Mouse (Mus musculus) adipocyte (in vitro differentiated cells): ENCODE measurements at regions not wholly inside any gene's neighbourhood (a gene's known extent, or its start where the extent isn't known, plus 50 kb on each side); places are given as distances from the start of the nearest gene placed in this dataset.
"Not testable (repeated sequence)": the region's sequence is repeated elsewhere in the genome, so short reads cannot be mapped to it uniquely, and the experiment has no call there.

Experiments
- DNase-seq: peaks from one replicate; pipeline ENCODE4 v3.0.0-alpha.2; 2016; ENCODE audit warnings: low spot score

DNA sequence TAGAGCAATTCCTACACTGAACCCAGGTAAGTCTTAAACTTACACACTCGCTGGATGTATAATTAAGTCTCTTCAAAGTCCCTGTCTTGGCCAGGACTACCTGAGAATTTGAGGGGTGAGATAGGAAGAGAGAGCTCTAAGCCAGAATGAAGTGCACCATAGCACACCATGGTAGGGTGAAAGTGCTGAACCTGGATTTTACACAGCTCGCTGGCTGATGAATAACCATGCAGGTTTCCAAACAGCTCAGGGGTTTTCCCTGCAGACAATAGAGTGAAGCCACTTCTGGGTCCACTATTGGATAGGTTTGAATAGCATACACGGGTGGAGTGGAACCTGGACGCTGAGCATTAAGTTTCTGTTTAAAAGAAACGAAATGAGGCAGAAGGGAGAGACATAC lies 180.7 kb upstream of the Plxna2 start:
- DNase-seq = no peak

GRCm38 (mm10) chr1:194435060-194435459 lies 183.0 kb upstream of the Plxna2 start:
- DNase-seq = no peak

DNA sequence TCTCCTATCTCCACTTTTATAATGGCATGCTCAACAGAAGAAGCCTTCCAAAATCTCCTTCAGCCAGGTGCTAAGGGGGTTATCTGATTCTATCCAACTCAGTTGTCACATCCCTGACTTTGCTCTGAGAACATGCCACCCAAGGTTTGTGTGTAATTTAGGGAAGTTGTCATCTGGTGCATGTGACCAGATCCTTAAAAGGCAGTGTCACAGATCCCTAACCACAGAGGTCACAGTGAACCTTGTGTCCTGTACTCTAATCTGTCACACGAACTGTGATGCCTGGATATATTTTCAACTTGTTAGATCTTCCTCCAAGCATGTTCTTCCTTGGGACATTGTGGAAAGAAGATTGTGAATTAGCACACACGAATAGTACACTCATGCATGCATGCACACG lies 189.4 kb upstream of the Plxna2 start:
- no peak for DNase-seq

- DNase-seq = no peak
Observed at GRCm38 (mm10) chr1:194426293-194426692, 191.7 kb upstream of the Plxna2 start.

DNA sequence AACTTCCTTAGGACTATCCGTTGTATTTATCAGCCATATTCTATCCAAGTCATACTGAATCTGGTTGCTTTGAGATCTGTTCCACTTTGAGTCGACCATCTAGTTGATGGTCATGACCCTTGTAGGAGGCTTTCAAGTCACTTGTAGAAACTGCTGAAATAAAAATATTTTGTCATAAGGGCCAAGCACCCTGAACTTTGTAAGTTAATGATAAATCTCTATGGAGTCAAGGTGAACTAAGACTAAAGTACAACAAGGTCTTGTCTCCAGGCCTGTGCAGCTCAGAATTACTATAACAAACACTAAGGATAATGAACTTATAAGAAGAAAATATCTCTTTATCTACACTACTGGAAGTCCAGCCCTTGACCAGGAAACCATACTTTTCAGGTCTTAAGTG lies 193.8 kb upstream of the Plxna2 start:
- DNase-seq = no peak

GRCm38 (mm10) chr1:194412193-194412592 lies 205.8 kb upstream of the Plxna2 start:
- no peak for DNase-seq

DNA sequence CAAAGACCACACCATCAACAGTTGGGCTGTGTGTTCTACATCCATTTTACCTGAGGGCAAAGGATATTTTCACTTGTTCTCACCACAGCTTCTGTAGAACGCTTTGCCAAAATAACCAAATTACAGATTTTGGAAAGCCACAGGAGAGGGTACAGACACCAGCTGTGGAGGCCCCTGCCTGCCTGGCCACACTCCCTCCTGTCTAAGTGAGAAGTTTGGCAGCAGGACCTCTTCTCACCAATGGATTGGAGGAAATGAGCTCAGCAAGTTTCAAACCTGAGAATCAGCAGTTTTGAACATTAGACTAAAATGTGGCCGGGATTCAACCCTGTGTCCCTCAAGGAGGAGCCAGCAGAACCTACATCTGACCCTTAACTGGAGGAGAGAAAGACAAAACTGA lies 206.2 kb upstream of the Plxna2 start:
- DNase-seq = no peak

GRCm38 (mm10) chr1:194399281-194399680 lies 218.7 kb upstream of the Plxna2 start:
- no peak for DNase-seq

GRCm38 (mm10) chr1:194396754-194397460 lies 221.1 kb upstream of the Plxna2 start:
- DNase-seq = no peak

DNA sequence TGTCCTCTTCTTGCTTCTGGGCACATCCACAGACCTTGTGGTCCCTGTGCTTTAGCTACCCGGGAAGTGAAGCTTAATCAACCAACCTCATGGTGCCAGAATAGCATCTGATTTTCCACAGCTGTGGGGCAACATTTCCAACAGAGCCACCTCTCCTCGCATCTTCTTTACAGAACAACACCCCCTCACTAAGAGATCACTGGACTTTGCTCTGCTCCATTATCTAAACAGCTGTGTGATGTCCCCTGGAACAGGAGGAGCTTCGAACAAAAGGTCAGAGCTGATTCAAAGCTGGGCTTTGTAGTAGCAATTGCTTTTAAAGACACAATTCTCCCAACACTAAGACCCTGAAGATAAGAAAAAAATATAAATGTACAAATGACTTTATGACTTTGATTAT lies 224.3 kb upstream of the Plxna2 start:
- no peak for DNase-seq

DNA sequence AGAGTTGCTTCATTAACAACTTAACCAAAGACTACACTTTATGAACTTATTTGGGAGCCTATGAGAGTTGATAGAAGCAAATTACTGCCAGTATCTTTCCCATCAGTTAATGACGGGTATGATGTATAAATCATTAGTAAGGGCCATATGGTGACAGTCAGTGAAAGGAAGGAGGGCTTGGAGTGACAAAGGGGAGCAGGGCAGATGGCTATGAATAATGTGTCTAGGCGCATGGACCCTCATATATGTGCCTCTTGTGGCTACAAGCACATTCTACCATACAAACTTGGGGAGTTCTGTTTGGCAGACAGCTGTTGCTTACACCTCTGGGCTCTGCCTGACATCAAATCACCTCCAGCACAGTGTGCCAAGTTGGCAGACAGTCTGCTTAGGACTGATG lies 227.8 kb upstream of the Plxna2 start:
- no peak for DNase-seq

GRCm38 (mm10) chr1:194378135-194378534 lies 239.9 kb upstream of the Plxna2 start:
- DNase-seq = no peak

- DNase-seq = not testable (repeated sequence)
Observed at GRCm38 (mm10) chr1:194373511-194373910, 244.5 kb upstream of the Plxna2 start.

DNA sequence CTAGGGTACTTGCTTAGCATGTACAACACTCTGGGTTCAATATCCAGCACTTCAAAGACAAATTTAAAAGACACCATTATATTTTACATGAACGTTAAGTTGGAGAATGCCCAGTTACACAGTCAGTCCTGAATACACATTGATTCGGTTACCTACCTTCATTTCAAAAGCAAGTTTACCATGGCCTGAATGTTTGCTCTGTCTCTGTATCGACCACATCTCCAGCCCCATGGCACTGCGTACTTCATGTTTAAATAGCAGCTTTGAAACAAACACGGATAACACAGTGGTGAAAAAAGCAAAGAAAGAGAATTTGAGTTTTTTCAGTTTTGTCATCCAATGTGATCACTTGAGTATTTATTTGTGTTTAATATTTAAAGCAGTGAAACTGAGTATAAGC lies 254.1 kb upstream of the Plxna2 start:
- no peak for DNase-seq

- DNase-seq = no peak
Observed at GRCm38 (mm10) chr1:194363129-194363768, 254.8 kb upstream of the Plxna2 start.

GRCm38 (mm10) chr1:194362298-194362697 lies 255.7 kb upstream of the Plxna2 start:
- DNase-seq = no peak

DNA sequence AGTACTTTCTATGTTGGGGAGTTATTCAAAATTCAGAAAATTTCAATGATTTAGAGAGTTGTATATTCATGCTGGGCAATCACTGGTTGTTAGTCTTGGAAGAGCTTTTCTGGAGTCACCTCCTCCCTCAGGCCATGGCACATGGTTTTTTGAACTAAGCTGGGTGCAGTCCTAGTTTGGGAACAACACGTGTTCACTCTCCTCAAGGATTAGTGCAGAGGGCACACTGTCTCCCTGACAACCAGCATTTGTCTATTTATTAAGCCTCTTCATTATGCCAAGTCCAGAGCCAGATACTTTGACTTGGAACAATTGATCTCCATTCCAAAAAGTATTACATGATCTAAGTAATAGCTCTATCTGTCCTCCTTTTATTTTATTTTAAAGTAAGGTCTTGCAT lies 256.7 kb upstream of the Plxna2 start:
- DNase-seq = no peak

DNA sequence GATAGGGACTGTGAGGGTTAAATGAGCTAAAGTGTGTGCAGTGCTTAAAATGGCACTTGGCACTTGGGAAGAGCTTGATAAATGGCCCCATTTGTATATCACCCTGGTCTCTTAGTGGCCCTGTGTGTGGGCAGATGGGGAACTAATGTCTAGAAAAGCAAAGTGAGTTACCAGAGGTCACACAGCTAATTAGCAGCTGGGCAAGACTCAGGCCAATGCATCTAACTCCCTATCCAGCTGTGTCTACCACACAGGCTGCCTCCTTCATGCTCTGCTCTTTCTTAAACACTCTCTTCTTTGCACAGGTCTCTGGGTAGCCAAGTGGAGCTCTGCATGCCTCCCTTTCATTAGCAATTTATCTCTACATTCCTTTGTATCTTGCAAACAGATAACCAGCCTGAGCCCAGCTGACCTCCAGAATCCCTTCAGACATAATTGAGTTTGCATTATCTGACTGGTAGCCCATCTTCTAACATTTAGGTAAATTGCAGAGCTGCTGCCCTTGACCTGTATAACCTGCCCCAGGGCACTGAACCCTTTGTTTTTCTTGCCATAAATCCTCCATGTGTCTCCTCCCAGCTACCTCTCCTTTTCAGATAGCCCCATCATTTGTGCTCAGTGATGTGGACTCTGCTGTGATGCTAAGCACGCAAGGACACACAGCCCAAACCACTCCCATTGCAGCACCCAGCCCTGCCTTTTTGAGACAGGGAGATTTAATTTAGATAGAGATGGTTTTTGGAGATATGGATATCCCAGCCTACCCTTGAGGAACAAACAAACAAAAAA lies 263.5 kb upstream of the Plxna2 start:
- DNase-seq = no peak

DNA sequence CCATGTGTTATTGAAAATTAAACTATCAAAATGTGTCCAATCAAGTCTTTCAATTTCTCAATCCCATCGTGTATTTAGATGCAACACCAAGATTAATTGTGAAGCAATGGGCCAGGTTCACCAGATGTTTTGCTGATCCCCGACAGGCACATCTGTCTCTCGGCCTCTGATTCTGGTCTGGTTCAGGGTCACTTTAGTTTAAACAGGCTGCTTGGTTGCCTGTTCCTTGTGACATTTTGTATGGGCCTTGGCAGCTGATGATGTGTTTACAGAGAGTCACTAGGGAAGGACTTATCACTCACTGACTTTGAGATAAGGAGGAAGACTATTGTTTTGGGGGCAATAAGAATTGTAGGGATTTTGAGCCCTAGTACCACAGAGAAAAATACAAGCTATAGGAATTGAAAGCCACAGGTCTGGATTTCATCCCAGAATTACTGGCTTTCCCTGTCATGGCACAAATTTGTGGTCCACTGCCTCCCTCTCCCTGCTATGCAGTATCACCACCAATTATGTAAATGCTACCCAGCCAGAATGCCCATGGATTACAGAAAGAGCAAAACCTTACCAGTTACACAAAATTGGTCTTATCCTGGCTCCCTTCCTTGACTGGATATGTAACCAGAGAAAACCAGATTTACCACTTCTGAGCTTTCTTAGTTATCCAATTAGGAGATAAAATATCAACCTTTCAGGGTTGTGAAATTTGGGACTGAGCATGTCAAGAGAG lies 272.5 kb upstream of the Plxna2 start:
- no peak for DNase-seq

DNA sequence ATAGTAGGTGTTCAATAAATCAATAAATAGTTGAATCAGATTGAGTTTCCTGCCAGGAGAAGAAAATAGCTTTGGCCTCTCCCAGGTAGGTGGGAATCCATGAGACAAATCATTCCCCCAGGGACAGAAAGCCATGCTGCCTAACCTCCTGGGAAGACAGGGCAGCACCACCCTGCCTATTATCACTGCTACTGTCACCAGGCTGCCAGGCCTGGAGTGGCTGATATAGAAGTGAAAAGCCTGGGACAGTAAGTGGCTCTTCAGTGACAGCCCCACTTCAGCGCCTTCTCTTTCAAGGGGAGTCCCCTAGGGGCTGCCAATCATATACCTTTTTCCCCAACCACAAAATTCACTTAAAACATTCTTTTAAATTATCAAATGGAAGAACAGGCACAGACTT lies 275.4 kb upstream of the Plxna2 start:
- DNase-seq = no peak

GRCm38 (mm10) chr1:194341758-194342157 lies 276.3 kb upstream of the Plxna2 start:
- DNase-seq = no peak
